Mouse (Mus musculus) embryonic fibroblast, embryonic 13.5 days (primary cell): ENCODE results near the gene Cox11.

Source experiments
- CTCF ChIP-seq: IDR thresholded peaks from 2 replicates; pipeline ENCODE4 v1.5.1; 2011; ENCODE audit warnings: mild to moderate bottlenecking, control low read depth, low read length, moderate library complexity, borderline replicate concordance; ENCODE audit not compliant: insufficient read depth
- POLR2A ChIP-seq: IDR thresholded peaks from 2 replicates; pipeline ENCODE4 v1.6.1; 2011; ENCODE audit warnings: low read depth, mild to moderate bottlenecking, control low read depth, low read length, moderate library complexity

DNA sequence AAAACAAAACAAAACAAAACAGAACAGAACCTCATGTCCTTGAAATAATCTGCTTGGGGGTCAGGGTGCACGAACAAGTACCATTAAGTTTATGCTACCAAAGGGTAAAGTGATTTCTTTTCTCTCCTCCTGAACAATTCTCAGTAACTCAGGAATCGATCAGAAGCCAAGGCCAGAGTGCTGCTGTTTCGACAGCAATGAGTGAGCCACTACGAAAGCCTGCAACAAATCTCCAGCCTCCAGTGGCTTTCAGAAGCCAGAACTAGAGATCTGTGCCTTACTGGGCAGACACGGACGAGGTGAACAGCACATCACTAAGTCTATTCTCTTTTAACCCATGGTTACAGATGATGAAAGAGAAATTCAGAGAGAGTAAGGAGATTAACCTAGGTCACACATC, 47.2 kb downstream of the Cox11 start:
- TF ChIP-seq CTCF, result no peak
- no peak for TF ChIP-seq POLR2A
